18 mouse cellular contexts compared by ENCODE assay signal in the genomic region with DNA sequence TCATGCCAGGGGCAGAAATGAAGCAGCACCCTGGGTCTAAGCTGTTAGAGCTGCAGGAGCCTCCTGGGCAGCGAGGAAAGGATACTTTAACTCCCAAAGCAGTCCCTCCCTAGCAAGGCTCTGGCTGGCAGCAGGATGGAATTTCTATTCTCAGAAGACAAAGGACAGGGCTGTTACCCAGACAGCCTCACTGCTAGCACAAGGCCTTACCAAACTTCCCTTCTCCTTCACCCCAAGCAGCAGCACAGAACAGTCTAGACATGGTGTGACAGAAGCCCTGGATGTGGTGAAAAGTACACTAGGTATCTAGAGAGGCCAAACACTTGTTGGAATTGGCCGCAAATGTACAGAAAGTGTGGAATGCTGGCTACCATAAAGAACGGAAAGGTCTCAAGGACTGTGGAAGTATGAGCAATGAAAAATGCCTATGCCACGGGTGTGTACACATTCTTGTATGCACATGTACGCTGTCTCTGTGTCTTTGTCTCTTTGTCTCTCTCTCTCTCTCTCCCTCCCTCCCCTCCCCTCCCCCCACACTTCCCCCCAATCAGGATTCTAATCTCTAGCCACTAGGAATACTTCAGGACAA. TPM values are rescaled to one million over a fixed set of nuclear protein-coding genes. Genes with fewer than 3 reads are reported as not detected.
A peak's percentile ranks its signal among the peaks of the same experiment; 100 is the strongest.
DNase-seq lines count a peak whose midpoint lies in the region; ATAC-seq and TF ChIP-seq lines count a peak whose summit lies in the region.
"Had no signal": no experiment of that assay in that cellular context is flagged by ENCODE, and none has a peak within 500 bp of the region (broad histone marks: within the 10 kb centered on the region; RNA-seq: fewer than 3 reads in every experiment).

No protein-coding gene starts in this region.

- H3K27ac ChIP-seq in heart, adult 2 months, result no peak overlapping the region
- 0 out of 2 replicates have a peak overlapping the region, but pooled peaks have one; percentile 59 for H3K27ac ChIP-seq in hindbrain, embryonic 10.5 days
- no peak overlapping the region for H3K27ac ChIP-seq in hindbrain, embryonic 16.5 days (ENCODE audit: low read depth, low read length)
- H3K27ac ChIP-seq in midbrain, embryonic 11.5 days (ENCODE audit: low read depth, low read length), result no peak overlapping the region
- H3K27ac ChIP-seq in midbrain, postnatal 0 days (ENCODE audit: low read depth, low read length), result no peak overlapping the region
- H3K27ac ChIP-seq in heart, embryonic 16.5 days (ENCODE audit: low read length), result peak overlapping the region; percentile 7; the same call in 1 of the 2 replicates
- no peak overlapping the region for H3K27ac ChIP-seq in hindbrain, postnatal 0 days

- WGBS in heart, adult 2 months, result 68% methylated on average over 5 of the region's 5 CpGs
- 79% methylated on average over 5 of the region's 5 CpGs for WGBS in hindbrain, embryonic 10.5 days
- 68% methylated on average over 5 of the region's 5 CpGs for WGBS in hindbrain, embryonic 16.5 days
- WGBS in midbrain, embryonic 11.5 days, result 60% methylated on average over 5 of the region's 5 CpGs
- WGBS in midbrain, postnatal 0 days, result 49% methylated on average over 5 of the region's 5 CpGs
- WGBS in heart, embryonic 16.5 days, result 51% methylated on average over 5 of the region's 5 CpGs
- WGBS in hindbrain, postnatal 0 days, result 70% methylated on average over 5 of the region's 5 CpGs

- no peak overlapping the region for H3K4me3 ChIP-seq in heart, adult 2 months
- no peak overlapping the region for H3K4me3 ChIP-seq in hindbrain, embryonic 10.5 days
- H3K4me3 ChIP-seq in hindbrain, embryonic 16.5 days (ENCODE audit: low read length), result no peak overlapping the region
- no peak overlapping the region for H3K4me3 ChIP-seq in midbrain, embryonic 11.5 days (ENCODE audit: low read depth, low read length)
- H3K4me3 ChIP-seq in midbrain, postnatal 0 days (ENCODE audit: low read depth, low read length), result no peak overlapping the region
- no peak overlapping the region for H3K4me3 ChIP-seq in heart, embryonic 16.5 days (ENCODE audit: low read length)
- no peak overlapping the region for H3K4me3 ChIP-seq in hindbrain, postnatal 0 days (ENCODE audit: low read length)

- no peak for ATAC-seq in hindbrain, embryonic 16.5 days
- ATAC-seq in midbrain, embryonic 11.5 days (ENCODE audit: low FRiP score), result peak; percentile 57; the same call in 1 of the 2 replicates
- no peak for ATAC-seq in midbrain, postnatal 0 days (ENCODE audit: low FRiP score)
- peak; percentile 58; the same call in 1 of the 2 replicates for ATAC-seq in heart, embryonic 16.5 days (replicated peaks; ENCODE audit: extremely low read depth, insufficient read depth, low FRiP score)
- no peak for ATAC-seq in hindbrain, postnatal 0 days
- ATAC-seq: inflammation-experienced regulatory T-cells, adult 6 months had no signal

- H3K27me3 ChIP-seq in heart, adult 2 months (ENCODE audit: control insufficient read depth, insufficient read depth, low read length), result no peaks in the 10 kb centered on the region
- no peaks in the 10 kb centered on the region for H3K27me3 ChIP-seq in hindbrain, embryonic 10.5 days (ENCODE audit: insufficient read depth, poor library complexity, severe bottlenecking)
- no peaks in the 10 kb centered on the region for H3K27me3 ChIP-seq in hindbrain, embryonic 16.5 days (replicated peaks; ENCODE audit: control insufficient read depth, insufficient read depth, low read length)
- H3K27me3 ChIP-seq in midbrain, embryonic 11.5 days (ENCODE audit: control insufficient read depth, insufficient read depth, low read length), result no peaks in the 10 kb centered on the region
- no peaks in the 10 kb centered on the region for H3K27me3 ChIP-seq in midbrain, postnatal 0 days (ENCODE audit: insufficient read depth, low read length)
- H3K27me3 ChIP-seq in heart, embryonic 16.5 days (ENCODE audit: control insufficient read depth, insufficient read depth, low read length), result no peaks in the 10 kb centered on the region
- H3K27me3 ChIP-seq in hindbrain, postnatal 0 days (ENCODE audit: insufficient read depth, low read length), result no peaks in the 10 kb centered on the region

- no peak for TF ChIP-seq EP300 in heart, adult 2 months (IDR thresholded peaks at IDR 0.05; ENCODE audit: insufficient read depth, low read depth, low read length)

- no peak for TF ChIP-seq CTCF in heart, adult 2 months (IDR thresholded peaks at IDR 0.05)
- TF ChIP-seq CTCF in midbrain, postnatal 0 days (IDR thresholded peaks at IDR 0.05), result no peak
- no peak for TF ChIP-seq CTCF in hindbrain, postnatal 0 days (IDR thresholded peaks at IDR 0.05; ENCODE audit: low read depth)

- intact Hi-C loops in heart, adult 2 months (cut with DNase I), result no loop called here
- intact Hi-C loops in heart, postnatal 36 days (cut with DNase I), result no loop called here

- peaks cover 2% of the 10 kb centered on the region; the same call in 1 of the 2 replicates for H3K4me1 ChIP-seq in heart, adult 2 months (ENCODE audit: control insufficient read depth, insufficient read depth, low read length)
- H3K4me1 ChIP-seq in hindbrain, embryonic 10.5 days (replicated peaks), result peaks cover 11% of the 10 kb centered on the region
- H3K4me1 ChIP-seq in hindbrain, embryonic 16.5 days (ENCODE audit: control insufficient read depth, insufficient read depth, low read depth, low read length), result no peaks in the 10 kb centered on the region
- peaks cover 2% of the 10 kb centered on the region for H3K4me1 ChIP-seq in midbrain, embryonic 11.5 days (ENCODE audit: control insufficient read depth, insufficient read depth, low read length)
- no peaks in the 10 kb centered on the region for H3K4me1 ChIP-seq in midbrain, postnatal 0 days (ENCODE audit: insufficient read depth, low read length)
- peaks cover 6% of the 10 kb centered on the region for H3K4me1 ChIP-seq in heart, embryonic 16.5 days (ENCODE audit: control insufficient read depth, insufficient read depth, low read length)
- H3K4me1 ChIP-seq in hindbrain, postnatal 0 days (ENCODE audit: insufficient read depth, low read length), result no peaks in the 10 kb centered on the region

- no peaks in the 10 kb centered on the region for H3K79me2 ChIP-seq in heart, adult 2 months (replicated peaks; ENCODE audit: control insufficient read depth, insufficient read depth, low read length)

- DNase-seq in heart, adult 2 months, result no peak
- DNase-seq in heart, postnatal 36 days, result no peak
- DNase-seq in hindbrain, embryonic 10.5 days (ENCODE audit: low spot score), result no peak
- no peak for DNase-seq in midbrain, embryonic 11.5 days (ENCODE audit: low spot score, missing footprints)
- no peak for DNase-seq in midbrain, postnatal 0 days (ENCODE audit: low spot score)
- DNase-seq in hindbrain, postnatal 0 days (ENCODE audit: low spot score), result no peak
- DNase-seq: B cell, adult 2 months; cerebellum, adult 18-20 months; cerebellum, postnatal 25 days; embryo, embryonic 11 days; gastrocnemius, postnatal 10 days; kidney, postnatal 36 days; left cerebral cortex, postnatal 4 days; liver; thymus, postnatal 25 days had no signal

- H3K9me3 ChIP-seq in hindbrain, embryonic 10.5 days, result no peaks in the 10 kb centered on the region
- no peaks in the 10 kb centered on the region for H3K9me3 ChIP-seq in hindbrain, embryonic 16.5 days (ENCODE audit: control insufficient read depth, low read length)
- H3K9me3 ChIP-seq in midbrain, embryonic 11.5 days (ENCODE audit: control insufficient read depth, low read length), result no peaks in the 10 kb centered on the region
- no peaks in the 10 kb centered on the region for H3K9me3 ChIP-seq in midbrain, postnatal 0 days (ENCODE audit: low read length)
- H3K9me3 ChIP-seq in heart, embryonic 16.5 days (replicated peaks; ENCODE audit: control insufficient read depth, low read length), result no peaks in the 10 kb centered on the region
- no peaks in the 10 kb centered on the region for H3K9me3 ChIP-seq in hindbrain, postnatal 0 days (ENCODE audit: low read length)

- H3K36me3 ChIP-seq in heart, adult 2 months (ENCODE audit: control insufficient read depth, insufficient read depth, low read length), result peaks cover 2% of the 10 kb centered on the region
- peaks cover 68% of the 10 kb centered on the region for H3K36me3 ChIP-seq in hindbrain, embryonic 10.5 days
- H3K36me3 ChIP-seq in hindbrain, embryonic 16.5 days (ENCODE audit: control insufficient read depth, insufficient read depth, low read length), result peaks cover 9% of the 10 kb centered on the region; the same call in 1 of the 2 replicates
- H3K36me3 ChIP-seq in midbrain, embryonic 11.5 days (ENCODE audit: control insufficient read depth, insufficient read depth, low read length), result peaks cover 4% of the 10 kb centered on the region; the same call in 1 of the 2 replicates
- peaks cover 18% of the 10 kb centered on the region for H3K36me3 ChIP-seq in midbrain, postnatal 0 days (ENCODE audit: insufficient read depth, low read length)
- H3K36me3 ChIP-seq in heart, embryonic 16.5 days (ENCODE audit: control insufficient read depth, insufficient read depth), result peaks cover 14% of the 10 kb centered on the region; the same call in 1 of the 2 replicates
- peaks cover 22% of the 10 kb centered on the region; the same call in 1 of the 2 replicates for H3K36me3 ChIP-seq in hindbrain, postnatal 0 days (ENCODE audit: insufficient read depth, low read length)

- peak overlapping the region; percentile 20 for H3K9ac ChIP-seq in heart, adult 2 months (ENCODE audit: low read depth, low read length)
- H3K9ac ChIP-seq in hindbrain, embryonic 16.5 days (ENCODE audit: low read depth, low read length), result no peak overlapping the region
- H3K9ac ChIP-seq in midbrain, embryonic 11.5 days (ENCODE audit: low read length), result peak overlapping the region; percentile 0; the same call in 1 of the 2 replicates
- H3K9ac ChIP-seq in midbrain, postnatal 0 days (replicated peaks; ENCODE audit: low read length, poor library complexity, severe bottlenecking), result no peak overlapping the region
- H3K9ac ChIP-seq in heart, embryonic 16.5 days (ENCODE audit: low read length), result no peak overlapping the region
- no peak overlapping the region for H3K9ac ChIP-seq in hindbrain, postnatal 0 days (replicated peaks; ENCODE audit: low read length)

- no peak overlapping the region for H3K4me2 ChIP-seq in hindbrain, embryonic 16.5 days (ENCODE audit: low read length)
- no peak overlapping the region for H3K4me2 ChIP-seq in midbrain, embryonic 11.5 days
- no peak overlapping the region for H3K4me2 ChIP-seq in midbrain, postnatal 0 days (ENCODE audit: low read depth, low read length, poor library complexity, severe bottlenecking)
- H3K4me2 ChIP-seq in heart, embryonic 16.5 days (ENCODE audit: low read depth, low read length), result no peak overlapping the region
- no peak overlapping the region for H3K4me2 ChIP-seq in hindbrain, postnatal 0 days (ENCODE audit: low read depth, low read length)

- no peak for TF ChIP-seq POLR2A in heart, adult 2 months (IDR thresholded peaks at IDR 0.05; ENCODE audit: insufficient read depth, low read depth, low read length)

RNA-seq across cellular contexts. Expression of a gene that starts 18.7 kb away (rescaled TPM):
- total RNA-seq in heart, adult 2 months (2021), result 100 to 1,000 TPM; 111 to 120 TPM
- polyA plus RNA-seq in heart, adult 2 months (2012; rRNA removed), result 64.8 and 120 TPM in 2 replicates
- total RNA-seq in heart, postnatal 36 days (2021), result 100 to 1,000 TPM; 117 to 129 TPM
- 180 and 231 TPM in 2 replicates for polyA plus RNA-seq in hindbrain, embryonic 10.5 days (2016; fragmentation: Nextera tagmentation; extraction: Ambion mirVana)
- polyA plus RNA-seq in hindbrain, embryonic 16.5 days (2015; fragmentation: Nextera tagmentation; extraction: Ambion mirVana), result 171 and 180 TPM in 2 replicates
- 295 and 322 TPM in 2 replicates for polyA plus RNA-seq in midbrain, embryonic 11.5 days (2014; fragmentation: Nextera tagmentation; extraction: Ambion mirVana)
- 140 and 187 TPM in 2 replicates for total RNA-seq in midbrain, postnatal 0 days (2014; rRNA removed)
- 147 and 151 TPM in 2 replicates for polyA plus RNA-seq in midbrain, postnatal 0 days (2015; fragmentation: Nextera tagmentation; extraction: Ambion mirVana)
- polyA plus RNA-seq in heart, embryonic 16.5 days (2015; fragmentation: Nextera tagmentation; extraction: Ambion mirVana), result 205 and 208 TPM in 2 replicates
- 127 and 136 TPM in 2 replicates for total RNA-seq in hindbrain, postnatal 0 days (2014; rRNA removed)
- polyA plus RNA-seq in hindbrain, postnatal 0 days (2015; fragmentation: Nextera tagmentation; extraction: Ambion mirVana), result 154 and 160 TPM in 2 replicates

Comparison
In these comparisons a context has a peak if more than half of its experiments do, and no peak if none do; other contexts are left out.
1. H3K27ac ChIP-seq: peak in hindbrain, embryonic 10.5 days (single experiment) and heart, embryonic 16.5 days (single experiment); none in heart, adult 2 months (single experiment), hindbrain, embryonic 16.5 days (single experiment), midbrain, embryonic 11.5 days (single experiment), midbrain, postnatal 0 days (single experiment) and hindbrain, postnatal 0 days (single experiment).
2. H3K9ac ChIP-seq: peak in heart, adult 2 months (single experiment) and midbrain, embryonic 11.5 days (single experiment); none in hindbrain, embryonic 16.5 days (single experiment), midbrain, postnatal 0 days (single experiment), heart, embryonic 16.5 days (single experiment) and hindbrain, postnatal 0 days (single experiment).
3. ATAC-seq: peak in midbrain, embryonic 11.5 days (single experiment) and heart, embryonic 16.5 days (single experiment); none in hindbrain, embryonic 16.5 days (single experiment), midbrain, postnatal 0 days (single experiment) and hindbrain, postnatal 0 days (single experiment).